Mouse (Mus musculus) small intestine, adult 2 months (tissue): Measurements from ENCODE around the gene St8sia1. TPM values are rescaled to one million over a fixed set of nuclear protein-coding genes. Genes with fewer than 3 reads are reported as not detected.

Experiments used
- H3K27ac ChIP-seq: fragments of 200-500 bp; 2 replicates; pipeline ENCODE4 v1.5.1; 2012; ENCODE audit warnings: low read depth, low read length, control low read depth, inconsistent platforms; ENCODE audit not compliant: insufficient read depth
- H3K27me3 ChIP-seq: fragments of 200-500 bp; 2 replicates; pipeline ENCODE4 v1.6.1; 2012; ENCODE audit warnings: mild to moderate bottlenecking, moderate library complexity, low read length, inconsistent platforms; ENCODE audit not compliant: control insufficient read depth, insufficient read depth
- H3K36me3 ChIP-seq: fragments of 200-500 bp; 2 replicates; pipeline ENCODE4 v1.6.1; 2012; ENCODE audit warnings: mild to moderate bottlenecking, low read length, control low read depth, inconsistent platforms; ENCODE audit not compliant: control insufficient read depth, insufficient read depth
- H3K4me1 ChIP-seq: fragments of 200-500 bp; 2 replicates; pipeline ENCODE4 v1.6.1; 2012; ENCODE audit warnings: low read length, inconsistent platforms, mixed read lengths; ENCODE audit not compliant: control insufficient read depth, insufficient read depth, insufficient read length
- H3K4me3 ChIP-seq: fragments of 200-500 bp; 2 replicates; pipeline ENCODE4 v1.5.1; 2012; ENCODE audit warnings: low read depth, mild to moderate bottlenecking, control low read depth, inconsistent platforms, low read length, moderate library complexity
- CTCF ChIP-seq: fragments of 200-500 bp; IDR thresholded peaks from 2 replicates; pipeline ENCODE4 v1.5.1; 2012; ENCODE audit warnings: low read depth, mild to moderate bottlenecking, control low read depth, inconsistent platforms, low read length, moderate library complexity, mixed read lengths; ENCODE audit not compliant: insufficient replicate concordance, insufficient read length; ENCODE audit errors: extremely low read depth
- POLR2A ChIP-seq: fragments of 200-500 bp; IDR thresholded peaks from 2 replicates; pipeline ENCODE4 v1.6.1; 2012; ENCODE audit warnings: low read depth, mild to moderate bottlenecking, control low read depth, inconsistent platforms, low read length, moderate library complexity
- WGBS: fragments of 180-500 bp; shearing (Covaris S2); methylation state at CpG from one replicate; pipeline ENCODE4 v1.1.7; 2018; 5-methylcytosine and 5-hydroxymethylcytosine counted together
- polyA plus RNA-seq: library from polyadenylated mRNA; depleted of rRNA; stranded (reverse); fragments of >200 nt; gene quantifications from 2 replicates; pipeline ENCODE4 v1.2.3, GENCODE M21; 2012

The St8sia1 gene
- polyA plus RNA-seq, 1 experiment = 0.19 TPM

GRCm38 (mm10) chr6:142926901-142927605 is 37.2 kb downstream of the St8sia1 start:
- Histone ChIP-seq H3K36me3 (no peaks in the 10 kb centered on the region), H3K4me1 (no peaks in the 10 kb centered on the region), H3K27me3 (no peaks in the 10 kb centered on the region), H3K27ac (no peak overlapping the region), H3K4me3 (no peak overlapping the region)
- 76% methylated on average over 9 of the region's 9 CpGs for WGBS
- TF ChIP-seq POLR2A (no peak), CTCF (no peak)

GRCm38 (mm10) chr6:142925921-142926320 is 38.3 kb downstream of the St8sia1 start:
- WGBS = 77% methylated on average over 5 of the region's 5 CpGs
- H3K27me3 ChIP-seq = no peaks in the 10 kb centered on the region
- H3K4me1 ChIP-seq = no peaks in the 10 kb centered on the region
- H3K36me3 ChIP-seq = no peaks in the 10 kb centered on the region
- no peak for TF ChIP-seq POLR2A
- TF ChIP-seq CTCF = no peak
- no peak overlapping the region for H3K4me3 ChIP-seq
- H3K27ac ChIP-seq = no peak overlapping the region

- TF ChIP-seq POLR2A (no peak), CTCF (no peak)
- WGBS = 85% methylated on average over 3 of the region's 3 CpGs
- Histone ChIP-seq H3K36me3 (no peaks in the 10 kb centered on the region), H3K27ac (no peak overlapping the region), H3K4me1 (no peaks in the 10 kb centered on the region), H3K27me3 (no peaks in the 10 kb centered on the region), H3K4me3 (no peak overlapping the region)
Observed at GRCm38 (mm10) chr6:142925374-142925773, 38.9 kb downstream of the St8sia1 start.

GRCm38 (mm10) chr6:142920901-142921300 is 43.4 kb downstream of the St8sia1 start:
- Histone ChIP-seq H3K4me3 (no peak overlapping the region), H3K27me3 (no peaks in the 10 kb centered on the region), H3K36me3 (no peaks in the 10 kb centered on the region), H3K27ac (no peak overlapping the region), H3K4me1 (0 out of 2 replicates have a peak, but pooled peaks cover 2% of the 10 kb centered on the region)
- TF ChIP-seq CTCF (no peak), POLR2A (no peak)
- 51% methylated on average over 5 of the region's 5 CpGs for WGBS

- H3K36me3 ChIP-seq = no peaks in the 10 kb centered on the region
- no peaks in the 10 kb centered on the region for H3K27me3 ChIP-seq
- H3K4me3 ChIP-seq = no peak overlapping the region
- TF ChIP-seq POLR2A = no peak
- TF ChIP-seq CTCF = no peak
- 0 out of 2 replicates have a peak, but pooled peaks cover 2% of the 10 kb centered on the region for H3K4me1 ChIP-seq
- 75% methylated on average over 6 of the region's 6 CpGs for WGBS
- no peak overlapping the region for H3K27ac ChIP-seq
Observed at GRCm38 (mm10) chr6:142918691-142919090, 45.6 kb downstream of the St8sia1 start.

- Histone ChIP-seq H3K4me3 (no peak overlapping the region), H3K27ac (no peak overlapping the region), H3K36me3 (no peaks in the 10 kb centered on the region), H3K27me3 (no peaks in the 10 kb centered on the region), H3K4me1 (0 out of 2 replicates have a peak, but pooled peaks cover 2% of the 10 kb centered on the region)
- WGBS = 72% methylated on average over 13 of the region's 13 CpGs
- TF ChIP-seq POLR2A (no peak), CTCF (no peak)
Observed at GRCm38 (mm10) chr6:142917471-142917901, 46.8 kb downstream of the St8sia1 start.

- Histone ChIP-seq H3K36me3 (no peaks in the 10 kb centered on the region), H3K4me3 (no peak overlapping the region), H3K4me1 (0 out of 2 replicates have a peak, but pooled peaks cover 2% of the 10 kb centered on the region), H3K27me3 (no peaks in the 10 kb centered on the region), H3K27ac (no peak overlapping the region)
- TF ChIP-seq POLR2A = no peak
- TF ChIP-seq CTCF = no peak
- 79% methylated on average over 11 of the region's 11 CpGs for WGBS
Observed at GRCm38 (mm10) chr6:142916271-142916941, 47.8 kb downstream of the St8sia1 start.
